Mouse (Mus musculus) midbrain, embryonic 11.5 days (tissue): ENCODE results near the gene Lyg2. TPM values are rescaled to one million over a fixed set of nuclear protein-coding genes. Genes with fewer than 3 reads are reported as not detected.

Experiments used
- ATAC-seq: fragments of 200-750 bp; cut with Nextera tagmentation; 2 replicates; pipeline ENCODE4 v1.8.0; 2017; ENCODE audit warnings: moderate TSS enrichment, moderate library complexity; ENCODE audit not compliant: low FRiP score
- DNase-seq: peaks from one replicate; pipeline ENCODE4 v3.0.0; 2015; ENCODE audit warnings: low spot score; ENCODE audit errors: missing footprints
- H3K27ac ChIP-seq: fragments of 300-500 bp; sonication (generic); 2 replicates; pipeline ENCODE4 v1.5.1; 2014; ENCODE audit warnings: low read depth, low read length
- H3K27me3 ChIP-seq: fragments of 300-500 bp; sonication (generic); 2 replicates; pipeline ENCODE4 v1.6.1; 2014; ENCODE audit warnings: mild to moderate bottlenecking, low read length, moderate library complexity, mixed read lengths; ENCODE audit not compliant: control insufficient read depth, insufficient read depth
- H3K36me3 ChIP-seq: fragments of 300-500 bp; sonication (generic); 2 replicates; pipeline ENCODE4 v1.6.1; 2014; ENCODE audit warnings: mild to moderate bottlenecking, low read length, moderate library complexity, mixed read lengths; ENCODE audit not compliant: control insufficient read depth, insufficient read depth
- H3K4me1 ChIP-seq: fragments of 300-500 bp; sonication (generic); 2 replicates; pipeline ENCODE4 v1.6.1; 2014; ENCODE audit warnings: low read length; ENCODE audit not compliant: control insufficient read depth, insufficient read depth
- H3K4me2 ChIP-seq: fragments of 300-500 bp; sonication (generic); 2 replicates; pipeline ENCODE4 v1.6.1; 2014; ENCODE audit warnings: mild to moderate bottlenecking, moderate library complexity
- H3K4me3 ChIP-seq: fragments of 300-500 bp; sonication (generic); 2 replicates; pipeline ENCODE4 v1.5.1; 2014; ENCODE audit warnings: low read depth, low read length
- H3K9ac ChIP-seq: fragments of 300-500 bp; sonication (generic); 2 replicates; pipeline ENCODE4 v1.6.1; 2014; ENCODE audit warnings: low read length
- H3K9me3 ChIP-seq: fragments of 300-500 bp; sonication (generic); 2 replicates; pipeline ENCODE4 v1.6.1; 2016; ENCODE audit warnings: low read length; ENCODE audit not compliant: control insufficient read depth
- WGBS: fragments of 180-500 bp; shearing (Covaris S2); extraction: QIAGEN DNeasy Blood & Tissue Kit; methylation state at CpG from one replicate; pipeline ENCODE4 v1.1.7; 2014; 5-methylcytosine and 5-hydroxymethylcytosine counted together
- polyA plus RNA-seq: library from polyadenylated mRNA; unstranded; fragments of >200 nt; fragmentation: Nextera tagmentation; extraction: Ambion mirVana; gene quantifications from 2 replicates; pipeline ENCODE4 v1.2.1, GENCODE M21; 2014

Lyg2 gene
- not detected in 2 replicates for polyA plus RNA-seq

DNA sequence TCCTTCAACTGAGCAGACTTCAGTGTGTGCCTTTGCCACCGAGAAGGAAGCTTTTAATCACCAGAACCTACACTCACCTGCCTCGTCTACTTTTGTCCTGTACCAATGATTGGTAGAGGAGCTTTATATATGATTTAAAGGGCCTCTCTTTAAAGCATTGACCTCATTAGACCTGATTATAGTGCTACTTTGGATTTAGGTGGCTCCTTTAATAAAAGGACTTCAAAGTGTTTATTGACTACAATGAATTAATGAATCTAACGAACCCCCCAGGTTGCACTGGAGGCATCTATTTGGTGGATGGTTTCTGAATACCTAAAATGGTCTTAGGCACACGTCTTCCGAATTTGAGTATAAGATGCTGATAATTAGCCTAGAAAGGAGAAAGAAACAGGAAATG lies at the start of gene Lyg2:
Gene Lyg2 (minus strand): TSS at position 101 of the 400 bp plus-strand sequence.
- WGBS: 74% methylated on average over 5 of the region's 5 CpGs
- ATAC-seq (no peak), DNase-seq (no peak)
- Histone ChIP-seq H3K27ac (no peak within 1 kb of the TSS), H3K9me3 (no peaks in the 10 kb centered on the region), H3K4me1 (no peaks in the 10 kb centered on the region), H3K9ac (no peak within 1 kb of the TSS), H3K36me3 (no peaks in the 10 kb centered on the region; the same call in 1 of the 2 replicates), H3K4me2 (no peak within 1 kb of the TSS), H3K27me3 (no peaks in the 10 kb centered on the region), H3K4me3 (no peak within 1 kb of the TSS)

DNA sequence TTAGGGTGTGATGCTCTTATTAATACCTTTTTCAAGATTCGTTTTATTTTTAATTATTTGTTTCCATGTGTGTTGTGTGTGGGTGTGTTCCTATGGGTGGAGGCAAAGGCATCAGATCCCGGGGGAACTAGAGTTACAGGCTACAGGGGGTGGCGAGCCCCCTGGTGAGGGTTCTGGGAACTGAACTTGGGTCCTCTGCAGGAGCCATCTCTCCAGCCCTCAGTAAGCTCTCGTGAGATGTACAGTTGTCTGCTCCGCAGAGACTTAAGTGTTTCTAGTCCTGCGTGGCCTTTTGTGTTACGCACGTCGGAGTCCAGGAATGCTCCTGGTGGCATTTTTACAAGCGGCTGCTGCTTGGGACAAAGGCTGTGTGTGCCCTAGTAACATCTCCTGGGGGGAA lies 49.3 kb upstream of the Lyg2 start:
- ATAC-seq: no peak
- H3K27me3 ChIP-seq: no peaks in the 10 kb centered on the region
- H3K9me3 ChIP-seq: no peaks in the 10 kb centered on the region
- no peak overlapping the region for H3K27ac ChIP-seq
- no peak overlapping the region for H3K4me2 ChIP-seq
- no peaks in the 10 kb centered on the region for H3K36me3 ChIP-seq
- WGBS: 70% methylated on average over 10 of the region's 10 CpGs
- DNase-seq: no peak
- H3K4me3 ChIP-seq: no peak overlapping the region
- H3K4me1 ChIP-seq: no peaks in the 10 kb centered on the region
- H3K9ac ChIP-seq: no peak overlapping the region

DNA sequence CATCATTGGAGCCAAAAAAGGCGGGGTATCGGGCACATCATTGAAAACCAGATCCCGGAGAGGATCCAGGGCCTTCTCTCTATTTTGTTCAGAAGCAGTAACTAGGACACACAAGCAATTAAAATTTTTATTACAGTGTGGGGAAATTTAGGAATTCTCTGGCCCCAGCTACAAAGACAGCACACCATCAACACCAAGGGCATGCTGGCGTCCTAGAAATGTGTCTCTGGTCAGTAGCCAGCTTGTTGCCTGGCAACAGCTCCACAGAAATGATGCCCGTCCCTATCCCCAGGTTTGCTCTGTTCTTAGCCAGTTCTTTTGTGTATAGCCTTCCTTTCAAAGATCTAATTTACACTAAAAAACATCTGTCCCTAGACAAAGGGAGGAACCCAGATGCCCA lies 43.2 kb upstream of the Lyg2 start:
- H3K4me2 ChIP-seq: no peak overlapping the region
- DNase-seq: no peak
- WGBS: 72% methylated on average over 5 of the region's 5 CpGs
- ATAC-seq: no peak
- no peaks in the 10 kb centered on the region for H3K9me3 ChIP-seq
- no peaks in the 10 kb centered on the region for H3K27me3 ChIP-seq
- H3K4me3 ChIP-seq: no peak overlapping the region
- no peak overlapping the region for H3K9ac ChIP-seq
- no peaks in the 10 kb centered on the region for H3K4me1 ChIP-seq
- H3K36me3 ChIP-seq: no peaks in the 10 kb centered on the region
- H3K27ac ChIP-seq: no peak overlapping the region

- Histone ChIP-seq H3K4me3 (no peak overlapping the region), H3K27ac (no peak overlapping the region), H3K9me3 (no peaks in the 10 kb centered on the region), H3K27me3 (no peaks in the 10 kb centered on the region), H3K4me2 (no peak overlapping the region), H3K9ac (no peak overlapping the region), H3K36me3 (no peaks in the 10 kb centered on the region), H3K4me1 (no peaks in the 10 kb centered on the region)
- ATAC-seq (no peak), DNase-seq (no peak)
- 74% methylated on average over 2 of the region's 2 CpGs for WGBS
Observed at GRCm38 (mm10) chr1:37958516-37958915, 42.2 kb upstream of the Lyg2 start.

DNA sequence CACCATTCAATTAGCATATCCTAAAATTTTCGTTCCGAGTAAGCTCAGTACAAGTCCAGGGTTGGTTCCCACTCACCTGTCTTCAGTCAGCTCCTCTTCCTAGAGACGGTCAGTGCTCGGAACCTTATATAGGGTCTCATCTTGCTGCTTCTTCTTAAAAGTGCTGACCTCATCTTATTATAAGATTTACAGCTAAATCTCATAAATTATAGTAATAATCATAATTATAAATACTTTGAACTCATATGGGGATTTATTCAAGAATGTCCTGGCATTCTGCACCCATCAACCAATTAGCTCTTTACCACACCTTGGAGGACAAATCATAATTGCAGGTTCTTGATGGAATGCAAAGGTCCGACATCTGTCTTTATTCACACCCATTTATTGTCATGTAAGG lies 41.4 kb upstream of the Lyg2 start, which contains the start of gene Lyg1:
Gene Lyg1 (minus strand): TSS at position 101 of the 400 bp plus-strand sequence.
- H3K4me2 ChIP-seq: no peak within 1 kb of the TSS

DNA sequence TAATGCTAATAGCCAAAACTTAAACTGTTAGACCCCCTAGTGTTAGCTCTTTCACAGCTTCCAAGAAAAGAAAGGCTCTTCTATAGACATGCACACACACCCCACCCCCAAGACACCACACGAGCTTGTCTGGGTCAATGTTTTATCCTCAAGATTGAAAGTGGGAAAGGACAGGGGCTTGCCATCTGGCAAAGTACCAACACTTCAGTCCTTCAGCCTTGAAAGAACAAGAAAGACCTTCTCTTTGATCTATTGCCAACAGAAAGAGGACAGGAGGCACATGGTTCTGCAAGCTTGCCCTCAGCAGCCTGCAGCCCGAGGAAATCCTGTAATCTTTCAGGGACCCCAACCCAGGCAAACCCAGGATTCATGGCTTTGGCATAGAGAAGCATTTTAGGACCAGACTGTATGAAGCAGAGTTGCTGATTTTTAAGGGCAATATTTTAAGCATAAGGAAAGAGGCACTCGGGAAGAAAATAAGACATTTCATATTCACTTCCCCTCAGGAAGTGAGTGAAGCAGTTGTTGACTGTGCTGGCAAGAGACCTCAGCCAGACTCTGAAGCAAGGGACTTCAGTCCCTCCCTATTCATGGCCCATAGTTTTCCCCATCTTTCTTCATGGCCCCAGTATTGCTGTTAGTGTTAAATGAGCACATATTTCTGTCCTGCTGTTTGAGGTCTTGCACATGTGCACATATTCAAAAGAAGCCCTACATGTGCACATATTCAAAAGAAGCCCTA lies 40.6 kb upstream of the Lyg2 start:
- no peak overlapping the region for H3K4me3 ChIP-seq
- no peak overlapping the region for H3K9ac ChIP-seq
- H3K9me3 ChIP-seq: no peaks in the 10 kb centered on the region
- WGBS: 46% methylated on average over 3 of the region's 3 CpGs
- H3K4me1 ChIP-seq: no peaks in the 10 kb centered on the region
- no peak for ATAC-seq
- no peak for DNase-seq
- H3K36me3 ChIP-seq: no peaks in the 10 kb centered on the region
- no peak overlapping the region for H3K27ac ChIP-seq
- H3K27me3 ChIP-seq: no peaks in the 10 kb centered on the region
- H3K4me2 ChIP-seq: no peak overlapping the region

More for the DNA sequence above, 41.4 kb upstream of the Lyg2 start, which contains the start of gene Lyg1:
- no peak for DNase-seq
- Histone ChIP-seq H3K4me1 (no peaks in the 10 kb centered on the region), H3K27me3 (no peaks in the 10 kb centered on the region), H3K9me3 (no peaks in the 10 kb centered on the region), H3K4me3 (no peak within 1 kb of the TSS), H3K27ac (no peak within 1 kb of the TSS), H3K36me3 (no peaks in the 10 kb centered on the region), H3K9ac (no peak within 1 kb of the TSS)
- ATAC-seq: no peak
- WGBS: 85% methylated on average over 5 of the region's 5 CpGs

DNA sequence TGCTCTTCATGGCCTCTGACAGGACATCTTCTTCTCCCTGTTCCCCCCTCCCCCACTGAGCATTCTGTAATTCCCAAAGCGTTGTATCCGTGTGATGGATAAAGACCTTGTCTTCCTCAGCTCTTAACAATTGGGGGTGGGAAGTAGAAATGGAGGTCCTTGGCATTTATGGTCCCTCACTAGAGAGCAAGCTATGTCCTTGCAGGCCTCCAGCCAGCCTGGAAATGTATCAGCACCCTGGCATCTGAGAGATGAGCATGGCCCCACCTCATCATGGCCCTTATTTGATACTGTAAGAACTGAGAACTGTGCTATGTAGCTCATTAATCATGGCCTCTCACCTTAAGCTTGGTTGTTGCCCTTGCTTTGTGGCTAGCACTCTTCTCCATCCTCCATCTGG lies 39.0 kb upstream of the Lyg2 start:
- Histone ChIP-seq H3K9me3 (no peaks in the 10 kb centered on the region), H3K36me3 (no peaks in the 10 kb centered on the region), H3K27me3 (no peaks in the 10 kb centered on the region), H3K27ac (no peak overlapping the region), H3K4me1 (no peaks in the 10 kb centered on the region), H3K4me2 (no peak overlapping the region), H3K4me3 (no peak overlapping the region), H3K9ac (no peak overlapping the region)
- WGBS: 80% methylated on average over 2 of the region's 2 CpGs
- DNase-seq (no peak), ATAC-seq (no peak)

- WGBS: 91% methylated on average over 7 of the region's 7 CpGs
- Histone ChIP-seq H3K9me3 (no peaks in the 10 kb centered on the region), H3K4me1 (no peaks in the 10 kb centered on the region), H3K27ac (no peak overlapping the region), H3K27me3 (no peaks in the 10 kb centered on the region), H3K4me3 (no peak overlapping the region), H3K4me2 (no peak overlapping the region), H3K9ac (no peak overlapping the region), H3K36me3 (no peaks in the 10 kb centered on the region)
- ATAC-seq (no peak), DNase-seq (no peak)
Observed at GRCm38 (mm10) chr1:37954786-37955185, 38.5 kb upstream of the Lyg2 start.

DNA sequence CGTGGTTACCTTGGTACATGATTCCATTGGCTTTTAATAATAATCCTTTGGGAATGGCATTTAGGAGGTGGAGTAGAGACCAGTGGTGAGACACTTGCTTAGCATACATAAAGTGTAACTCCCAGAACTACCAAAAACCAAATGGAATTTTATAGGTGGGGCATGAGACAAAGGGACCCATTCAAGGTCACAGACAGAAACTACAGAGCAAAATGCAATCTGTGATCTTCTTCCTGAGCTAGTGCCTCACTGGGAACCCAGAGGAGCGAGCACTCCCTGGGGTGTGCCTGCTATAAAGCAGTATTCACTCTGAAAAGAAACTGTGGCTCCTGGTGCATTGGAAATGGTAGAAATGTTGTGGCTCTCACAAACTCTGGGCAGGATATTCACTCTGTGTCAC lies 32.6 kb upstream of the Lyg2 start:
- Histone ChIP-seq H3K36me3 (no peaks in the 10 kb centered on the region), H3K9me3 (no peaks in the 10 kb centered on the region), H3K4me3 (no peak overlapping the region), H3K27ac (no peak overlapping the region), H3K9ac (no peak overlapping the region), H3K27me3 (no peaks in the 10 kb centered on the region), H3K4me2 (no peak overlapping the region), H3K4me1 (no peaks in the 10 kb centered on the region)
- no peak for ATAC-seq
- 70% methylated on average over 2 of the region's 2 CpGs for WGBS
- no peak for DNase-seq
